Mouse (Mus musculus) right cerebral cortex, postnatal 4 days (tissue): Measurements from ENCODE around the gene Pelp1.
A peak's percentile ranks its signal among the peaks of the same experiment; 100 is the strongest.
"Not testable (repeated sequence)": the region's sequence is repeated elsewhere in the genome, so short reads cannot be mapped to it uniquely, and the experiment has no call there.

Source experiments
- DNase-seq: peaks from one replicate; pipeline ENCODE4 v3.0.0-alpha.2; 2022

Gene Pelp1

GRCm38 (mm10) chr11:70409594-70410296 is at the start of gene Pelp1:
Pelp1 (minus strand) TSS chr11:70410031.
- peak; percentile 96 for DNase-seq

- no peak for DNase-seq
Measured at GRCm38 (mm10) chr11:70458688-70459600, 49.1 kb upstream of the Pelp1 start, which contains the start of gene Zmynd15. Zmynd15 (plus strand) TSS chr11:70459433.

GRCm38 (mm10) chr11:70453261-70454044 is 43.6 kb upstream of the Pelp1 start:
- DNase-seq = no peak

- DNase-seq = peak; percentile 89
Measured at GRCm38 (mm10) chr11:70451797-70452498, 42.1 kb upstream of the Pelp1 start, which contains the start of gene Med11. Med11 (plus strand) TSS chr11:70451919.

- DNase-seq = no peak
Measured at GRCm38 (mm10) chr11:70450926-70451325, 41.1 kb upstream of the Pelp1 start.

- no peak for DNase-seq
Measured at GRCm38 (mm10) chr11:70447373-70447772, 37.5 kb upstream of the Pelp1 start.

- no peak for DNase-seq
Measured at GRCm38 (mm10) chr11:70446756-70447155, 36.9 kb upstream of the Pelp1 start.

DNA sequence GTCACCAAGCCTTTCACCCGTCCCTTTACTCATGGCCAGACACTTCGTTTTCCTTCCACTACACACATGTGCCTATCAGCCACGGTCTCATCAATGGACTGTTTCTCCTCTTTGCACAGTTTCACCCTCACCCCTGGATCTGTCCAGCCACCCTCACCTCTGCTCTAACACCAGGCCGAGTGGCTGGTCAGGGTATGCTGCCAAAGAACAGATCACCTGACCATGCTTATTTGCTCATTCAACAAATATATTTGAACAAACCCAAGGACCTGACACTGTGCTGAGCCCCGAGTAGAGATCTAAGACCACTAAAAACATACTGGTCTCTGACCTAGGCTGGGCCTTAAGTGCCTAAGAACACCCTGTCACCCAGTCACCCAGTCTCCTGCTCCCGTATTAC is 34.8 kb upstream of the Pelp1 start:
- no peak for DNase-seq

- no peak for DNase-seq
Measured at GRCm38 (mm10) chr11:70443964-70444363, 34.1 kb upstream of the Pelp1 start.

DNA sequence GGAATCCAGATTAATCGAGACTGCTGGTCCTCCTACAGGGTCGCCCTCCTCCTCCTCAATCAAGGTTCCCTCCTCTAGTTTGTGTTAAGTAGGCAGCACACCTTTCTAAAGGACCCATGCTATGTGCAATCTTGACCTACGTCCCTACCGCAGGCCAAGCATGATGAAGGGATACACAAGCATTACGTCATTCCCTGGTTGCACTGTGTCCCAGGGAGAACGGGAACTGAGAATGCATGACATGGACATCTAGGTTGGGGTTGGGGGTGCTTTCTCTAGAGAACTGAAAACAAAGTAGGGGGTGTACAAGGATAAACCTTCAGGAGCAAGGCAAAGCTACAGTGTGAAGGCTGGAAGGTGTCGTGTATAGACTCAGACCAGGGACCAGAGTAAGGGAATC is 32.1 kb upstream of the Pelp1 start:
- DNase-seq = no peak

DNA sequence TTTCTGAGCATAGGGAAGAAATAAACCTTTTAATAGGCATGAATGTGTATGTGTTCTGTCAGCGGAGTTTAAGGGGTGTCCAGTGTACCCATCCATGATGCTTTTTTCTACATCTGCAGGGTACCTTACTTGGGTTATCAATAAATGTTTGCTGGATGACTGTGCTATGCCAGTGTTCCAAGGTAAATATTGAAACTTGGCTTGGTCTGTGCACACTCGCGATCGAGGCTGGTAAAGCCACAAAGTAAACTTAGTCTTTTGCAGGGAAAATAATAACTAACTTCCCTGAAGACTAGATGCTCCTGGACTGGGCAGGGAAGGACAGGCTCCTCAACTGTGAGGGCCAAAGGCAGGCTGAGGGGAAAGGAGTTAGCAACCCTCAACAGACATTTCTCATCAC is 30.8 kb upstream of the Pelp1 start:
- DNase-seq = no peak

DNA sequence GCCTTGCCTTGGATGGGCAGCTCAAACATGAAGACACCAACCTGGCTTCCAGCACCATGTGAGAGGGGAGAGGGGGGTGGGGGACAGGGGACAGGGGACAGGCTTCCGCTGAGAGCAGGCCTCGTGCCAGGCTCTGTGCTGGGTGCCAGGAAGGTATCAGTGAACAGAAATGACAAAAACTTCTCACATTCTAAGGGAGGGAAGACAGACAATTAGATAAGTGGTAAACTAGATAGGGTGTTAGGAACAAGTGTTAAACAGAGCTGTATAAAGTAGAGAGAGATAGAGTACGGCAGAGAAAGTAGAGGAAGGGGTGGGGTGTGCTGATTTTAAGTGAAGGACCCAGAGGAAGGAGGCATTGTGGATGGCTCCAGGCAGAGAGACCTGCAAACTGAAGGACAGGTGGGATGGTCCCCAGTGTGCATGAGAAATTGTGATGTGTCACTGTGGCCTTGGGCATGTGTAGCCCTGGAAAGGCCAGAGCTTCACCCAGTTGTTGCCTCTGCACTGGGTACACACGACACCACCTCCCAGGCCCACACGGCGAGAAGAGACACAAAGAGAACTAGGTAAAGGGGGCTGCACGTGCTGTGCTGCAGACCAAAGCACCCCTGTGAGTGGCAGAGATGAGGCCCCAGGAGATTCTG is 29.0 kb upstream of the Pelp1 start:
- no peak for DNase-seq

- no peak for DNase-seq
Measured at GRCm38 (mm10) chr11:70437426-70437825, 27.6 kb upstream of the Pelp1 start.

DNA sequence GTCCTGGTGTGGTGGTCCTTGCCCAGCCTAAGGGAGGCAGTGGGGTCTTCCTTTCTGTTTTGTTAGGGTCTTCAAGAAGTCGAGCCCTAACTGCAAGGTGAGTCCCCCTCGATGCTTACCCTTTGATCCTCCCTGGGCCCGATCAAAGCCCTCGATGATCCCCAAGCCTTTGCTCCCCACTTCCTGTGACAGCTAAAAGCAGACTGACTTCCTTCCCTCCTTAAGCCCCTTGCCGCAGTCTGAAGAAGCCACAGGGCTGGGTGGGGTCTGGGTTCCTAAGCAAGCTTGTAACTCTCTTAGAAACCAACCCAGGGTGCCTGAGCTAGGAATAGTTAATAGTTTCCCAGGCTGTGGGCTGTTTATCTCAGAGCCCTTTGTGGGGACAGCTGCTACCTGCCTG is 25.6 kb upstream of the Pelp1 start:
- DNase-seq = no peak

GRCm38 (mm10) chr11:70433951-70434350 is 24.1 kb upstream of the Pelp1 start:
- DNase-seq = no peak

DNA sequence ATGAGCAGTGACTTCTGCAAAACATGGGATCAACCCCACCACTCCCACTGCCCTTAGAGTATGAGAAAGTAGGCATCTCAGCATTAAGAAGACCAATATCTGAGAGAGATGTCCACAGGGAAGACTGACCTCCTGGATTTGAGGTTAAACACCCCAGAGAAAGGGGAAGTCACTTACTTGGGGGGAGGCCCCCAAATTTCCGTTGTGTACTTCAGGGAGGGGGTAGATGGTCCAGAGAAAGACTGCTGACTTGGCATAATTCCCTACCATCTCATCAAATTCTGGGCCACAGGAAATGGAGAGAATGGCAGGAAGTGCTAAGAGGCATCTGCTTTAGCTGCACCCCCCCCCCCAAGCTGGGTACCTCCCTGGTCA is 23.7 kb upstream of the Pelp1 start:
- DNase-seq = no peak

DNA sequence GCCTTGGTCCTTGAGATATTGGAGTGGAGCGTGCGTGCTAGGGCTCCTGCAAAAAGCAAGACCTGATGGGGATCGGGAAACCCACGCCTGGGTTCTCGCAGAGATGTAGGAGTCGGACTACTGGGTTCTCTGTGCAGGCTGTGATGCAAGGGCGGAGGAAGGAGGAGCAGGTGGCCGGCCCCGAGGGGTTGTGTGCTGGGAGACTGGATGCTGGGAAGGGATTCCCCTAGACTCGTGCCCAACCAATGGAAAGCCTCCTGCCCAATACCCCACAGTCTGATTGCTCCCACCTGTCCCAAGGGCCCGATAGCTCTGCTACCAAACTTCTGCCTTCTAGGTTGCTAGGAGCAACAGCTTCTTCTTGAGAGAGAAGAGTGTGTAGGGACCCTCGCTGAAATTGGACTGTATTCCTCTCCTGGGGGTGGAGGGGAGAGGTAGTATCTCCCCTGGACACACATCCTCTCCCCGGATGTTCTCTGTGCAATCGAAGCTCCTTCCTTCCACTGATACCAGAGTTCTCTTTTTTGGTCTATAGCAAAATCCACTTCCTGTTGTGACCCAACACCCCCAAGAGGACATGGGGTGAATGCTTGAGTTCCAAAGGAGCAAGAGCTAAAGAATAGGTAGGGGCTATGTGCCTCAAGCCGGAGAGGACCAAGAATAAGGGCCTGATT is 23.2 kb upstream of the Pelp1 start:
- no peak for DNase-seq

DNA sequence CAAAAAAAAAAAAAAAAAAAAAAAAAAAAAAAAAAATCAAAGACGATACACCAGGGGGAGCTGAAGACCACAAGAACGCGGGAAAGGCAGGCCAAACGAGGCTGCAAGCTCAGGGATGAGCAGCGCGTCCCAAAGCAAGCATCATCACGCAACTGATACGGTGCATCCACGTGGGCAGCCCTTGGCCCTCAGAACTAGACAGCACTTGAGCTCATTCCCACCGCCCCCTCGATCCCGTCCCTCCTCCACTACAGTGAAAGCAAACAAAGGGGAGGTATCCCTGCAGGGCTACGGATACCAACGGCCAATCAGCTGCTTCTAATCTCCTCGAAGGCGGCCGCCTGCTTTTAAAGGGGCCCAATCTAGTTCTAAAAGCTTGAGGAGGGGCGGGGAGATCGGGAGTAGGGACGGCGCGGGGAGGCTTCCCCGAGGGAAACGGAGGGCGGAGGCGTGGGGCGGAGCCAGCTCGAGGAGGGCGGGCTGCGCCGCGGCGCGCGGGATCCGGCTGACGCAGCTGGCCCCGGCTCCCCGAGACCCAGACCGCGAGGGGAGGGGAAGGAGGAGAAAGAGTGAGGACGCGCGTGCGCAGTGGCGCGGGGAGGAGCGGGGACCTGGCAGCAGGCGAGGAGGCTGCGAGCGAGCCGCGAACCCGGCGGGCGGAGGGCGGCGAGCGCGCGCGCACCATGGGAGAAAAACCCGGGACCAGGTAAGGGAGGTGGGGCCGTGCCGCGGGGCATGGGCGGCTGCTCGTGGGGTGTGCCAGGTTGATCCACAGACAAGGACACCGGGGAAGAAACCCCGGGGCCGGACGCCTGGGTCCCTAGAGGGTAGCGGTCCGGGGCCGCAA is 22.4 kb upstream of the Pelp1 start, which contains the start of gene Arrb2:
Arrb2 (plus strand) TSS at position 588 of the 847 bp plus-strand sequence.
- DNase-seq = peak; percentile 99

DNA sequence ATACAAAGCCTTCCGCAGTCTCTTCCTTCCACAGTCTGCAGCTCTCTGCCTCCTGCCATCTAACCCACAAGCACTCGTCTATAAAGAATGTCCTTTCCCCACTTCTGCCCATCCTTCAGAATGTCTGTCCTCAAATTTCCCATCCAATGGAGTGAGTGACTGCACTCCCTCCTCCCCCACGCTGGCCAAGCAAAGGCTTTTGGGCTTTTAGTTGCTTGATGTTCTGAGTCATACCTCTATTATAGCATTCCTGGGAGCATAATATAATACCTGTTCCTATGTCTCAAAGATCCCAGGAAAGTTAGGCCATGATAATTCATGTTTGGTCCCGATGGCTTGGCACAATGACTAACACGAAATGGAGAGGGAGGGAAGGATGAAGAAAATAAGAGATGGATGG is 21.7 kb upstream of the Pelp1 start:
- no peak for DNase-seq

DNA sequence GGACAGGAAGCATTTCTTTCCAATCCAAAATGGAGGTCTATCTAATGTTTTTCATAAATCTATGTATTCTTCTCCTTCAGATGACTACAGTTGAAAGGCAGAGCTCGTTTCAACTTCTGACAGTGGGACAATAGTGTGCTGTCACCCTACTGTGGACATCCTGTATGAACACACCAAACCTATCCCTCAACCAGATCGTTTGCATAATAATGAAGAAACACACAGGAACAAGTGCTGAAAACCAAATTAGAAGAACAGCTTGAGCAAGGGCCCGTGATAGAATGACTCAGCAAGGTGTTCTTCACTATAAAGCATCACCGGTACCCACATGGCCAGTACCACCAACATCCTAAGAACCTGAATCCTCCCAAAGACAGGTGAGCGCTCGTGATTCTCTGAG is 16.8 kb upstream of the Pelp1 start:
- DNase-seq = not testable (repeated sequence)
